Mouse (Mus musculus): Measurements from ENCODE around the gene Rbm43. TPM values are rescaled to one million over a fixed set of nuclear protein-coding genes. Genes with fewer than 3 reads are reported as not detected.

Gene Rbm43
- polyA plus RNA-seq, 1 experiment from 2014 or later = 29.2 TPM

DNA sequence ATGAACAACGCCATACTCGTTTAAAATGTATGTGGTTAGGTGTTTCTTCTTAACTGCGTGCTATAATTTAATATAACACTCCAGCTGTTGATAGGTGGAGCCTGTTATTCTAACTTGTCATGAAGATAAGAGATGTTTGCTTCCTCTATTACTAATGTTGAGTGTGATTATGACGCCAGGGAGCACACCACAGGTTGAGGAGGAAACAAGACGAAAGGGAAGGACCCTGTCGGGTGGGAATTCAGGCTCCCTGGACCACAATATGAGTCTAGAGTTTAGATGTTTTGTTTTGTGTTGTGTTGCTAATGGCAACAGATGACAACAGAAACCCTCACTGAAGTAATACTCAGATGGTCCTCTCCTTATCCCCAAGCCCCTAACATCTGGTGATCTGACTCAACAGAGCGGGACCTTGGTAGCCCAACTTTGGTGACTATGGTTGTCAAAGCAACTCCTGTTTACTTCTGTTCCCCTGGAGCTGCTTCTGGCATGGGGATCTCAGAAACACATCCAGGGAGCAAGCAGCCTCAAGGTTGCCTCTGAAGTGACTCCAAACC lies 18.8 kb upstream of the Rbm43 start:
- H3K9me3 ChIP-seq (ENCODE audit: control insufficient read depth, low read length) = no peaks in the 10 kb centered on the region
- H3K27ac ChIP-seq (ENCODE audit: low read depth, low read length) = no peak overlapping the region
- H3K4me2 ChIP-seq = no peak overlapping the region
- H3K9ac ChIP-seq (ENCODE audit: low read depth, low read length) = no peak overlapping the region
- no peaks in the 10 kb centered on the region for H3K27me3 ChIP-seq (replicated peaks; ENCODE audit: control insufficient read depth, insufficient read depth, low read length)
- no peaks in the 10 kb centered on the region for H3K36me3 ChIP-seq (ENCODE audit: control insufficient read depth, insufficient read depth, low read length)
- DNase-seq (ENCODE audit: low spot score) (no peak), ATAC-seq (replicated peaks; ENCODE audit: low FRiP score) (no peak)
- H3K4me1 ChIP-seq (replicated peaks; ENCODE audit: control insufficient read depth, insufficient read depth, low read length) = no peaks in the 10 kb centered on the region
- 72% methylated on average over 7 of the region's 7 CpGs for WGBS
- no peak overlapping the region for H3K4me3 ChIP-seq (ENCODE audit: low read depth, low read length)

DNA sequence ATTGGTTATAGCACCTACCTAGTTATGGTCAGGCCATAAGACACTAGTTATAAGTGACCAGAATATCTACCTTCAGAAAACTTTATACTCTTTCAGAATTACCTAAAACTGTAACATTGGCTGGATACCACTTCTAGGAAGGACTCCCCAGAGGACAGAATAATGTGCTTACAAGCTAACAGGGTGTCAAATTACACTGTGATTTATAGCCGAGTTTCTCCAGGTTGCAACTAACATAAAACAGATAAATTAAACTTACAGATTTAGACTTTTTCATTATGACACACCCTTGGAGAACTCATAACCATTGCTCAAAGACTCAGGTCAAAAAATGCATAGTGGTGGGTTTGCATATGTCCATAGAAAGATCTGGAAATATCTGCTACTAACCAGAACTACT lies 15.9 kb upstream of the Rbm43 start:
- no peaks in the 10 kb centered on the region for H3K4me1 ChIP-seq (replicated peaks; ENCODE audit: control insufficient read depth, insufficient read depth, low read length)
- 46% methylated on average over 1 of the region's 1 CpGs for WGBS
- H3K36me3 ChIP-seq (ENCODE audit: control insufficient read depth, insufficient read depth, low read length) = no peaks in the 10 kb centered on the region
- no peak overlapping the region for H3K4me3 ChIP-seq (ENCODE audit: low read depth, low read length)
- no peak for ATAC-seq (replicated peaks; ENCODE audit: low FRiP score)
- no peak for DNase-seq (ENCODE audit: low spot score)
- H3K27me3 ChIP-seq (replicated peaks; ENCODE audit: control insufficient read depth, insufficient read depth, low read length) = no peaks in the 10 kb centered on the region
- H3K9me3 ChIP-seq (ENCODE audit: control insufficient read depth, low read length) = no peaks in the 10 kb centered on the region
- H3K27ac ChIP-seq (ENCODE audit: low read depth, low read length) = no peak overlapping the region
- no peak overlapping the region for H3K9ac ChIP-seq (ENCODE audit: low read depth, low read length)
- H3K4me2 ChIP-seq = no peak overlapping the region

DNA sequence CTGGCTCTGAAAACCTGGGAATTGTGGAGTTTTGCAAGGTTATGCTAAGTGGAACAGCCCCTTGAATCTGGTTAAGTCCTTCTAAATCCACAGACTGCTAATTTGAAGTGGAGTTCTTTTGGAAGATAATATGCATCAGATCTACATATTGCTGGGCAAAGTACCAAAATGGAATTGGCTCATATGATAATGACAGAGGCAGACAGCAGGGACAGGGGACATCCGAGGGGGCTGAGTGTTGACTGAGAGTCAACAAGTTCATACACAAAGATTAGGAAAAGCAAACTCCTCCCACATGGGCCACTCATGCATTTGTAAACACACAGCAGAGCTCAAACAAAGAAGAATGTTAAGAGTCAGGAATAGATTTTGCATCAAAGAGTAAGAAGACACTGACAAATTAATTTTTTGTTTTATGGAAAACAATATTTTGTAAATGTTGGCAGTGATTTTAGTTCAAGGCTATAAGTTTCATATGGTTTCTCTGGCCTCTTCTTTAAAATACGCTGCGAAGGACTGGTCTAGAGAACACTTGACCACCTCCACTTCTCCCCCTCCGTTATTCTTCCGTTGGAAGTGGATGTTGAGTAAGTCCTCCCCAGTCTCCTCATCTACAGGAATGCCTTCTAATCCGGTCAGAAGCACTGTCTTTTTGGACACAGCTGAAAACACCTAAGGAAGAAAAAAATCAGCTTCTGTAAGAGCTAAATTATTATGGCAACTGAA lies 13.3 kb upstream of the Rbm43 start:
- Histone ChIP-seq H3K4me2 (no peak overlapping the region), H3K27ac (ENCODE audit: low read depth, low read length) (no peak overlapping the region), H3K36me3 (ENCODE audit: control insufficient read depth, insufficient read depth, low read length) (no peaks in the 10 kb centered on the region), H3K9me3 (ENCODE audit: control insufficient read depth, low read length) (no peaks in the 10 kb centered on the region), H3K27me3 (replicated peaks; ENCODE audit: control insufficient read depth, insufficient read depth, low read length) (no peaks in the 10 kb centered on the region), H3K4me1 (replicated peaks; ENCODE audit: control insufficient read depth, insufficient read depth, low read length) (no peaks in the 10 kb centered on the region), H3K4me3 (ENCODE audit: low read depth, low read length) (no peak overlapping the region), H3K9ac (ENCODE audit: low read depth, low read length) (no peak overlapping the region)
- DNase-seq (ENCODE audit: low spot score) (no peak), ATAC-seq (replicated peaks; ENCODE audit: low FRiP score) (no peak)
- 77% methylated on average over 6 of the region's 6 CpGs for WGBS

DNA sequence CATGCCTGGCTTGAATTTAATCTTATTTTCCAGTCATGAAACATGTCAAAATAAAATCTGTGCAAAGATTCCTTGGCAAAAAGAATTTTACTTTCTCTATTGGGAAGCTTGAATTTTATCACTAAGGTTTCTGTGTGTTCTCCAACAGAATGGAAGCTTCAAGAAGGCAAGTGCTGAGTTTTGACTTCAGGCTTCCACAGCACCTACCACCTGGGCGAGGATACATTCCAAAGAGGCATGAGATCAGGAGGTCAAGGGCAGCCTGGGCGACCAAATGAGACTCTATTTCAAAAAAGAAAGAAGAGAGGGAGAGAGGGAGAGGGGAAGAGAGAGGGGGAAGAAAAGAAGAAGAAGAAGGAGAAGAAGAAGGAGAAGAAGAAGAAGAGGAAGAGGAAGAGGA lies 10.8 kb upstream of the Rbm43 start:
- Histone ChIP-seq H3K4me1 (replicated peaks; ENCODE audit: control insufficient read depth, insufficient read depth, low read length) (no peaks in the 10 kb centered on the region), H3K36me3 (ENCODE audit: control insufficient read depth, insufficient read depth, low read length) (no peaks in the 10 kb centered on the region), H3K9me3 (ENCODE audit: control insufficient read depth, low read length) (no peaks in the 10 kb centered on the region), H3K4me3 (ENCODE audit: low read depth, low read length) (no peak overlapping the region), H3K27ac (ENCODE audit: low read depth, low read length) (no peak overlapping the region), H3K4me2 (no peak overlapping the region), H3K9ac (ENCODE audit: low read depth, low read length) (no peak overlapping the region), H3K27me3 (replicated peaks; ENCODE audit: control insufficient read depth, insufficient read depth, low read length) (no peaks in the 10 kb centered on the region)
- WGBS = 72% methylated on average over 2 of the region's 2 CpGs
- DNase-seq (ENCODE audit: low spot score) (no peak), ATAC-seq (replicated peaks; ENCODE audit: low FRiP score) (no peak)

DNA sequence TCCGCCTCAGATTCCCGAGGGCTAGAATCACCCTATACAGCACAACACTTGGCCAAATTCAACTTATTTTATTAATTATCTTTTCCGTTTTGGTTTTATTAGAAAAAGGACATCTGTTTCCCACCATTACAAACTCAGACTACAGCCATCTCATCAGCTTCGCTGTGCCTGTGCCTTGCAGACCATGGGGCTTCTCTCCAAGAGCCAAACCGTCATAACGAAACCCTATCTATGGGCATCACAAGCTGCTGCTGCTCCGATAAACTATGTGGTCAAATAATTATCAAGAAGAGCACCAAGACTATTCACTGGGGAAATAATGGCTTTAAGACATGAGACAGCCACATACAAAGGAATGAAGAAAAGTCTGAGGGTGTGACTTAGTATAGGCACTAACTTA lies 6.9 kb upstream of the Rbm43 start:
- H3K4me3 ChIP-seq (ENCODE audit: low read depth, low read length) = no peak overlapping the region
- H3K9ac ChIP-seq (ENCODE audit: low read depth, low read length) = no peak overlapping the region
- no peak overlapping the region for H3K27ac ChIP-seq (ENCODE audit: low read depth, low read length)
- H3K4me1 ChIP-seq (replicated peaks; ENCODE audit: control insufficient read depth, insufficient read depth, low read length) = peaks cover 5% of the 10 kb centered on the region
- H3K27me3 ChIP-seq (replicated peaks; ENCODE audit: control insufficient read depth, insufficient read depth, low read length) = no peaks in the 10 kb centered on the region
- DNase-seq (ENCODE audit: low spot score) = no peak
- H3K36me3 ChIP-seq (ENCODE audit: control insufficient read depth, insufficient read depth, low read length) = no peaks in the 10 kb centered on the region
- 64% methylated on average over 7 of the region's 7 CpGs for WGBS
- ATAC-seq (replicated peaks; ENCODE audit: low FRiP score) = peak; percentile 82
- H3K9me3 ChIP-seq (ENCODE audit: control insufficient read depth, low read length) = no peaks in the 10 kb centered on the region
- no peak overlapping the region for H3K4me2 ChIP-seq

DNA sequence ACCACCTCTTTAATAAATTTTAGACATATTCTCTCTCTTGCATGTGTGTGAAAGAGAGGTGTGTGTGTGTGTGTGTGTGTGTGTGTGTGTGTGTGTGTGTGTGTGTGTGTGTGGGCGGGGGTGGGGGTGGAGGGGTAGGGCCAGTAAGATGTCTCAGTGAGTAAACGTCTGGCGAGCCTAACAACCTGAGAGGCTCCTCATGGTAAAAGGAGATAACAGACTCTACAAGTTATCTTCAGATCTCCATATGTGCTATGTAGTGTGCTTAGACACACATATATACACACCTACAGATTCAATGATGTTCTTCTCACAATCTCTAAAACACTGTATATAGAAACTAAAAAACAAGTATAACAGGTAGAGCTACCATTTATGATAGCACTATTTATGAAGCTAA lies 3.8 kb upstream of the Rbm43 start:
- no peak overlapping the region for H3K4me2 ChIP-seq
- ATAC-seq (replicated peaks; ENCODE audit: low FRiP score) = peak; percentile 74
- WGBS = 17% methylated on average over 2 of the region's 3 CpGs
- H3K4me3 ChIP-seq (ENCODE audit: low read depth, low read length) = no peak overlapping the region
- H3K27ac ChIP-seq (ENCODE audit: low read depth, low read length) = no peak overlapping the region; the same call in 1 of the 2 replicates
- H3K27me3 ChIP-seq (replicated peaks; ENCODE audit: control insufficient read depth, insufficient read depth, low read length) = no peaks in the 10 kb centered on the region
- no peaks in the 10 kb centered on the region for H3K9me3 ChIP-seq (ENCODE audit: control insufficient read depth, low read length)
- DNase-seq (ENCODE audit: low spot score) = no peak
- H3K4me1 ChIP-seq (replicated peaks; ENCODE audit: control insufficient read depth, insufficient read depth, low read length) = peaks cover 13% of the 10 kb centered on the region
- no peak overlapping the region for H3K9ac ChIP-seq (ENCODE audit: low read depth, low read length)
- H3K36me3 ChIP-seq (ENCODE audit: control insufficient read depth, insufficient read depth, low read length) = no peaks in the 10 kb centered on the region

DNA sequence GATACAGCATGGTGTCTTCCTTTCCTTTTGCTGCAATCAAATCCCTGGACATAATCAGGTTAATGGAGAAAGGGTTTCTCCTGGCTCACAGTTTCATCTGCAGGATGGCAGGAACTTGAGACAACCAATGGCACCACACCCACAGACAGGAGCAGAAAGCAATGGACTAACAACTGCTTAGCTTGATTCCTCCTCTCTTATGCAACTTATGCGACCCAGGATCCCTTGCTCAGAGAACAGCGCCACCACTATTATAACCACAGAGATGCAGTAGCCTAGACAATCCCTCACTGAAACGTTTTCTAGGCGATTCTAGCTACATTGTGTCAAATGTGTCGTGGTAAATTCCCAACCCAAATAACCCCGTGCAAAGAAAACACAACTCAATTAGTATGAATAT lies 2.0 kb upstream of the Rbm43 start:
- ATAC-seq (replicated peaks; ENCODE audit: low FRiP score) (no peak), DNase-seq (ENCODE audit: low spot score) (no peak)
- peaks cover 19% of the 10 kb centered on the region for H3K4me1 ChIP-seq (replicated peaks; ENCODE audit: control insufficient read depth, insufficient read depth, low read length)

DNA sequence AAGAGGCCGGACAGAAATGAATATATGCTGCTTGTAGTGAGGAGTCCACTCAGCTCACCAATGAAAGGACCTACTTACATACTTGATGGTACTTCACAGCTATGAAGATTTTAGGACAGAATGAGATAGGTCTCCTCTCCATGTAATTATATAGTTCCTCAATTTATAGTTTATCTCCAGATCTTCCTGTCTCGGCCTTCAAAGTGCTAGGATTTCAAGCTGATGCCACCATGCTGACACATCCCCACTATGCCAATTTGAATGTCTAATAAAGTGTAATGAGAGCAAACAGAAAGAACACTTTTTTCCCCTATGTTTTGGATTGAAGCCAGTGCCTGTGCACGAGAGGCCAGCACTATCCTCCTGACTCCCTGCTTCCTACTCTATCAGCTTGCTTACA lies 1.6 kb upstream of the Rbm43 start:
- 76% methylated on average over 3 of the region's 3 CpGs for WGBS
- H3K4me3 ChIP-seq (ENCODE audit: low read depth, low read length) = no peak overlapping the region
- H3K4me2 ChIP-seq = no peak overlapping the region
- H3K9ac ChIP-seq (ENCODE audit: low read depth, low read length) = no peak overlapping the region
- no peaks in the 10 kb centered on the region for H3K36me3 ChIP-seq (ENCODE audit: control insufficient read depth, insufficient read depth, low read length)
- ATAC-seq (replicated peaks; ENCODE audit: low FRiP score) (no peak), DNase-seq (ENCODE audit: low spot score) (no peak)
- no peaks in the 10 kb centered on the region for H3K9me3 ChIP-seq (ENCODE audit: control insufficient read depth, low read length)
- peaks cover 19% of the 10 kb centered on the region for H3K4me1 ChIP-seq (replicated peaks; ENCODE audit: control insufficient read depth, insufficient read depth, low read length)
- no peak overlapping the region for H3K27ac ChIP-seq (ENCODE audit: low read depth, low read length)
- H3K27me3 ChIP-seq (replicated peaks; ENCODE audit: control insufficient read depth, insufficient read depth, low read length) = no peaks in the 10 kb centered on the region

More for the DNA sequence above, 2.0 kb upstream of the Rbm43 start:
- Histone ChIP-seq H3K27me3 (replicated peaks; ENCODE audit: control insufficient read depth, insufficient read depth, low read length) (no peaks in the 10 kb centered on the region), H3K36me3 (ENCODE audit: control insufficient read depth, insufficient read depth, low read length) (no peaks in the 10 kb centered on the region), H3K27ac (ENCODE audit: low read depth, low read length) (no peak overlapping the region), H3K9me3 (ENCODE audit: control insufficient read depth, low read length) (no peaks in the 10 kb centered on the region), H3K4me3 (ENCODE audit: low read depth, low read length) (no peak overlapping the region), H3K9ac (ENCODE audit: low read depth, low read length) (no peak overlapping the region), H3K4me2 (no peak overlapping the region)
- 69% methylated on average over 6 of the region's 6 CpGs for WGBS

DNA sequence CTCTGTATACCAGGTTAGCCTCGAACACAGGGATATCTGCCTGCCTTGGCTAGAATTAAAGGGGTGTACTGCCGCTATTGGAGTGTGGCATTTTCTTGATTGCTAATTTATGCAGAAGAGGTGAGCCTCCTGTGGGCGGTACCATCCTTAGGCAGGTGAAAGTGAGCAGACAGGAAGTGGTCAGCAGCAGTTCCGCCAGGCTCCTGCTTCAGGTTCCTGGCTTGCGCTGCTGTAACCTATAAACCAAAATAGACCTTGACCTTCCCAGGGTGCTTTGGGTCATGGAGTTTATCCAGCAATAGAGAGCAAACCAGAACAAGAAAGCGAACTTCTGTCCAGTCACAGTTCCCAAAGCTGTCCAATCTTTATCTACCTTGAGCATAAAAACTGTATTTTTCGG lies 958 bp upstream of the Rbm43 start:
- no peak overlapping the region for H3K4me3 ChIP-seq (ENCODE audit: low read depth, low read length)
- no peak overlapping the region for H3K9ac ChIP-seq (ENCODE audit: low read depth, low read length)
- H3K27me3 ChIP-seq (replicated peaks; ENCODE audit: control insufficient read depth, insufficient read depth, low read length) = no peaks in the 10 kb centered on the region
- no peaks in the 10 kb centered on the region for H3K36me3 ChIP-seq (ENCODE audit: control insufficient read depth, insufficient read depth, low read length)
- peak overlapping the region; percentile 79; the same call in 1 of the 2 replicates for H3K4me2 ChIP-seq
- ATAC-seq (replicated peaks; ENCODE audit: low FRiP score) (no peak), DNase-seq (ENCODE audit: low spot score) (no peak)
- H3K9me3 ChIP-seq (ENCODE audit: control insufficient read depth, low read length) = no peaks in the 10 kb centered on the region
- H3K27ac ChIP-seq (ENCODE audit: low read depth, low read length) = no peak overlapping the region
- 86% methylated on average over 7 of the region's 7 CpGs for WGBS
- H3K4me1 ChIP-seq (replicated peaks; ENCODE audit: control insufficient read depth, insufficient read depth, low read length) = peaks cover 19% of the 10 kb centered on the region

All from liver, embryonic 11.5 days (tissue).